ENCODE assay signal across 8 mouse cellular contexts in the genomic region with DNA sequence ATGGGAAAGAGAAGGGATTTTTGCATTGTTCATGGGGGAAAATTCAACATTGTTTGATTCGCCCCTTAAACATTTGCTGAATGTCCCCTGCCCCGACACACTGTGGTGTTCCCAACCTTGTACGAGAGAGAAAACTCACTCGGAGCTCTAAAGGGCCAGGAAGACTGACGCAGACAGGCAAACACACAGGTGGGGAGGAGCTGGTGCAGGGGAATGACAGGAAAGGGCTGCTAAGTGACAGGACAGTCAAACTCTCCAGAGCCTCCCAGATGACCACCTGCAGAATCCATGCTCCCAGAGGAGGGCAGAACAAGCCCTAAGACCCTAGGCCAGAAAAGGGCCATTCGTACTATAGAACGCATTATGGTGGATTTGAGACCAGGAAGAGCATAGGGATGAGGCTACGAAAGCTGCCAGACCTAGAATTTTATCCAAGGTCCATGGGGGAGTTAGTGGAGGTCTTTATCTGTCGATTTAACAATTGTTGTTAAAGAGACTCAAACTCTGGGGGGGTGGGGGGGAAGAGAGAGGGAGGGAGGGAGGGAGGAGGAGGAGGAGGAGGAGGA.
DNase-seq lines count a peak whose midpoint lies in the region; ATAC-seq lines count a peak whose summit lies in the region.

No protein-coding gene starts in this region.

- peak overlapping the region; percentile 39; the same call in 1 of the 2 replicates for H3K9ac ChIP-seq in kidney, embryonic 16.5 days (replicated peaks; ENCODE audit: low read length)
- H3K9ac ChIP-seq in embryonic facial prominence, embryonic 14.5 days (ENCODE audit: low read depth, low read length), result no peak overlapping the region
- H3K9ac ChIP-seq in limb, embryonic 11.5 days (ENCODE audit: low read length), result no peak overlapping the region
- H3K9ac ChIP-seq in neural tube, embryonic 14.5 days (replicated peaks; ENCODE audit: low read depth, low read length), result 0 out of 2 replicates have a peak overlapping the region, but pooled peaks have one; percentile 2

- 10% methylated on average over 9 of the region's 9 CpGs for WGBS in kidney, embryonic 16.5 days
- 11% methylated on average over 8 of the region's 9 CpGs for WGBS in embryonic facial prominence, embryonic 14.5 days
- WGBS in limb, embryonic 11.5 days, result 13% methylated on average over 9 of the region's 9 CpGs
- under 1% methylated on average over 9 of the region's 9 CpGs for WGBS in neural tube, embryonic 14.5 days

- no peak for DNase-seq in kidney, postnatal 14 days
- no peak for DNase-seq in embryonic facial prominence, embryonic 14.5 days (ENCODE audit: low spot score)
- DNase-seq in limb, embryonic 11.5 days (ENCODE audit: low spot score), result peak; percentile 32
- no peak for DNase-seq in frontal cortex, adult 2 months (ENCODE audit: extremely low spot score in 1 of 2, low spot score in 1 of 2)
- DNase-seq in lung, postnatal 36 days, result no peak

- H3K27ac ChIP-seq in kidney, embryonic 16.5 days (ENCODE audit: low read length), result peak overlapping the region; percentile 39
- no peak overlapping the region; the same call in 1 of the 2 replicates for H3K27ac ChIP-seq in embryonic facial prominence, embryonic 14.5 days (replicated peaks; ENCODE audit: low read depth, low read length)
- no peak overlapping the region for H3K27ac ChIP-seq in limb, embryonic 11.5 days (replicated peaks; ENCODE audit: low read depth, low read length)
- H3K27ac ChIP-seq in neural tube, embryonic 14.5 days (ENCODE audit: low read depth, low read length), result peak overlapping the region; percentile 87

- H3K27me3 ChIP-seq in kidney, embryonic 16.5 days (ENCODE audit: insufficient read depth, low read length), result no peaks in the 10 kb centered on the region
- H3K27me3 ChIP-seq in embryonic facial prominence, embryonic 14.5 days (replicated peaks; ENCODE audit: control insufficient read depth, insufficient read depth, low read length), result peaks cover 4% of the 10 kb centered on the region; the same call in 1 of the 2 replicates
- H3K27me3 ChIP-seq in limb, embryonic 11.5 days (ENCODE audit: control insufficient read depth, insufficient read depth, low read length), result no peaks in the 10 kb centered on the region; the same call in 1 of the 2 replicates
- H3K27me3 ChIP-seq in neural tube, embryonic 14.5 days (ENCODE audit: control insufficient read depth, insufficient read depth, low read length), result no peaks in the 10 kb centered on the region

- H3K36me3 ChIP-seq in kidney, embryonic 16.5 days (ENCODE audit: insufficient read depth, low read length), result no peaks in the 10 kb centered on the region
- H3K36me3 ChIP-seq in embryonic facial prominence, embryonic 14.5 days (ENCODE audit: control insufficient read depth, insufficient read depth, low read length), result no peaks in the 10 kb centered on the region
- H3K36me3 ChIP-seq in limb, embryonic 11.5 days (ENCODE audit: control insufficient read depth, insufficient read depth, low read length), result no peaks in the 10 kb centered on the region
- no peaks in the 10 kb centered on the region for H3K36me3 ChIP-seq in neural tube, embryonic 14.5 days (ENCODE audit: control insufficient read depth, insufficient read depth, low read length)

- peaks cover 26% of the 10 kb centered on the region for H3K4me1 ChIP-seq in kidney, embryonic 16.5 days (ENCODE audit: insufficient read depth, low read length)
- no peaks in the 10 kb centered on the region for H3K4me1 ChIP-seq in embryonic facial prominence, embryonic 14.5 days (ENCODE audit: control insufficient read depth, insufficient read depth, low read length)
- 0 out of 2 replicates have a peak, but pooled peaks cover 3% of the 10 kb centered on the region for H3K4me1 ChIP-seq in limb, embryonic 11.5 days (ENCODE audit: control insufficient read depth, insufficient read depth, low read length)
- H3K4me1 ChIP-seq in neural tube, embryonic 14.5 days (ENCODE audit: control insufficient read depth, insufficient read depth, low read length), result peaks cover 27% of the 10 kb centered on the region; the same call in 1 of the 2 replicates

- peak overlapping the region; percentile 34 for H3K4me3 ChIP-seq in kidney, embryonic 16.5 days (ENCODE audit: low read length)
- H3K4me3 ChIP-seq in embryonic facial prominence, embryonic 14.5 days (ENCODE audit: low read depth, low read length), result peak overlapping the region; percentile 43
- H3K4me3 ChIP-seq in limb, embryonic 11.5 days (ENCODE audit: low read depth, low read length), result no peak overlapping the region; the same call in 1 of the 2 replicates
- H3K4me3 ChIP-seq in neural tube, embryonic 14.5 days (ENCODE audit: low read depth, low read length), result no peak overlapping the region

- peak overlapping the region; percentile 83 for H3K4me2 ChIP-seq in kidney, embryonic 16.5 days (replicated peaks; ENCODE audit: low read depth, low read length)
- peak overlapping the region; percentile 79 for H3K4me2 ChIP-seq in embryonic facial prominence, embryonic 14.5 days (ENCODE audit: low read depth, low read length)
- H3K4me2 ChIP-seq in limb, embryonic 11.5 days (ENCODE audit: low read depth, severe bottlenecking), result peak overlapping the region; percentile 37
- H3K4me2 ChIP-seq in neural tube, embryonic 14.5 days (ENCODE audit: low read depth, low read length), result peak overlapping the region; percentile 58

- no peaks in the 10 kb centered on the region for H3K9me3 ChIP-seq in kidney, embryonic 16.5 days (ENCODE audit: low read length)
- no peaks in the 10 kb centered on the region for H3K9me3 ChIP-seq in embryonic facial prominence, embryonic 14.5 days (ENCODE audit: control insufficient read depth, low read length)
- no peaks in the 10 kb centered on the region for H3K9me3 ChIP-seq in limb, embryonic 11.5 days (ENCODE audit: control insufficient read depth, low read length)
- no peaks in the 10 kb centered on the region for H3K9me3 ChIP-seq in neural tube, embryonic 14.5 days (ENCODE audit: control insufficient read depth, low read length)

- peak; percentile 49; the same call in 1 of the 2 replicates for ATAC-seq in kidney, embryonic 16.5 days (ENCODE audit: low FRiP score, low TSS enrichment)
- ATAC-seq in embryonic facial prominence, embryonic 14.5 days (ENCODE audit: low read depth), result no peak
- no peak for ATAC-seq in limb, embryonic 11.5 days (ENCODE audit: insufficient number of reproducible peaks, low FRiP score, low TSS enrichment, low read depth)
- ATAC-seq in neural tube, embryonic 14.5 days (ENCODE audit: low read depth), result no peak
- no peak for ATAC-seq in activated CD4-positive, CD25-positive, alpha-beta regulatory T cell, adult 4 months

Comparison
In these comparisons a context has a peak if more than half of its experiments do, and no peak if none do; other contexts are left out.
1. H3K27ac ChIP-seq: peak in kidney, embryonic 16.5 days (single experiment) and neural tube, embryonic 14.5 days (single experiment); none in embryonic facial prominence, embryonic 14.5 days (single experiment) and limb, embryonic 11.5 days (single experiment).
2. H3K4me3 ChIP-seq: peak in kidney, embryonic 16.5 days (single experiment) and embryonic facial prominence, embryonic 14.5 days (single experiment); none in limb, embryonic 11.5 days (single experiment) and neural tube, embryonic 14.5 days (single experiment).
3. H3K9ac ChIP-seq: peak in kidney, embryonic 16.5 days (single experiment) and neural tube, embryonic 14.5 days (single experiment); none in embryonic facial prominence, embryonic 14.5 days (single experiment) and limb, embryonic 11.5 days (single experiment).
4. Peak in every context shown above with its lines, with median percentiles within 50 percentile points of each other: H3K4me2 ChIP-seq.